Comparison of ENCODE assay signal across 24 mouse cellular contexts in the genomic region with DNA sequence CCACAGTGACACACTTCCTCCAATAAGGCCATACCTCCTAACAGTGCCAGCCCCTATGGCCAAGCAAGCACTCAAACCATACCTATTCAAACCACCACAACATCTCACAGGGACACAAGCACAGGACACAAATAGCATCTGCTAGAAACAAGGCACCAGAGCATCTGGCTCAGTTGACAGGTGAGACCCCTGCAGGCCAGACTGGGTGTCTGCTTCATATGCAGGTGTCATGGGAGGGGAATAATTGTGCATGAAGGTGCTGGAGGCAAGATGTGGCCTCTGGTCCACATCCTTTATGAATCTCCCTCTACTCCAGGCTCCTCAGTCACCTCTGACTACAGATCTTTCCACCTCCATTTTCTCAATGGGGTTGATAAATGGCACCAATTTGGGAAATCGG. TPM values are rescaled to one million over a fixed set of nuclear protein-coding genes. Genes with fewer than 3 reads are reported as not detected.
DNase-seq lines count a peak whose midpoint lies in the region; ATAC-seq and TF ChIP-seq lines count a peak whose summit lies in the region.
"Had no signal": no experiment of that assay in that cellular context is flagged by ENCODE, and none has a peak within 500 bp of the region (broad histone marks: within the 10 kb centered on the region; RNA-seq: fewer than 3 reads in every experiment).

No protein-coding gene starts in this region.

- no peak for TF ChIP-seq POLR2A in liver, adult 2 months (IDR thresholded peaks at IDR 0.05; ENCODE audit: extremely low read depth, insufficient read depth, low read length)

- intact Hi-C loops in left cerebral cortex, adult 2 months (cut with DNase I): no loop called here

- TF ChIP-seq EP300 in stomach, postnatal 0 days (optimal IDR thresholded peaks at IDR 0.05): no peak

- DNase-seq in liver, adult 2 months (ENCODE audit: extremely low read depth, low read depth, low spot score): no peak
- no peak for DNase-seq in liver
- no peak for DNase-seq in Patski (ENCODE audit: low read depth, low spot score)
- DNase-seq in stomach, postnatal 0 days (ENCODE audit: low spot score): no peak
- DNase-seq in left cerebral cortex, adult 2 months (ENCODE audit: extremely low spot score in 1 of 2, low spot score in 2 of 2): no peak
- no peak for DNase-seq in retina, postnatal 1 day
- DNase-seq: adrenal gland, postnatal 14 days; cerebellum, adult 9-10 months; gastrocnemius, postnatal 14 days; heart, adult 18-20 months; heart, postnatal 14 days; kidney, adult 8-10 months; kidney, postnatal 25 days; lung, adult 18-20 months; lung, postnatal 10 days had no signal

- no peak overlapping the region for H3K4me3 ChIP-seq in liver, adult 2 months (ENCODE audit: insufficient read depth, low read depth, low read length)
- peak overlapping the region; percentile 66 for H3K4me3 ChIP-seq in E14TG2a.4 (replicated peaks; ENCODE audit: low read length)
- no peak overlapping the region for H3K4me3 ChIP-seq in stomach, postnatal 0 days (ENCODE audit: low read depth, low read length)
- H3K4me3 ChIP-seq in left cerebral cortex, adult 2 months: no peak overlapping the region
- H3K4me3 ChIP-seq: forebrain, embryonic 13.5 days; heart, embryonic 13.5 days; limb, embryonic 13.5 days; neural tube, embryonic 15.5 days had no signal

- 70% methylated on average over 1 of the region's 1 CpGs for WGBS in liver, adult 2 months
- 74% methylated on average over 1 of the region's 1 CpGs for WGBS in stomach, postnatal 0 days

- H3K9me3 ChIP-seq in E14TG2a.4 (ENCODE audit: low read length): peaks cover 11% of the 10 kb centered on the region
- H3K9me3 ChIP-seq in stomach, postnatal 0 days (ENCODE audit: control insufficient read depth, low read length): no peaks in the 10 kb centered on the region
- H3K9me3 ChIP-seq: forebrain, embryonic 13.5 days; heart, embryonic 13.5 days; limb, embryonic 13.5 days; neural tube, embryonic 15.5 days had no signal

- POLR2A ChIA-PET in Patski (lab: Charles Lee): no interaction called here

- ATAC-seq in Patski: no peak
- ATAC-seq in stomach, postnatal 0 days (ENCODE audit: low FRiP score, low TSS enrichment): no peak
- ATAC-seq: forebrain, embryonic 13.5 days; inflammation-experienced regulatory T-cells, adult 6 months had no signal

- H3K9ac ChIP-seq in liver, adult 2 months (ENCODE audit: low read depth, low read length): no peak overlapping the region
- H3K9ac ChIP-seq in stomach, postnatal 0 days (ENCODE audit: low read length): no peak overlapping the region
- H3K9ac ChIP-seq: forebrain, embryonic 13.5 days; heart, embryonic 13.5 days; limb, embryonic 13.5 days; neural tube, embryonic 15.5 days had no signal

- in situ Hi-C loops in Patski (cut with MboI; ENCODE audit: low pct_unique_long_range_greater_than_20kb): no loop called here

- no peak overlapping the region for H3K4me2 ChIP-seq in stomach, postnatal 0 days (replicated peaks; ENCODE audit: low read depth)
- H3K4me2 ChIP-seq: heart, embryonic 13.5 days; limb, embryonic 13.5 days; midbrain, embryonic 11.5 days; neural tube, embryonic 15.5 days had no signal

- no peaks in the 10 kb centered on the region for H3K79me2 ChIP-seq in liver, adult 2 months (ENCODE audit: control insufficient read depth, insufficient read depth, low read length)

- no peaks in the 10 kb centered on the region for H3K27me3 ChIP-seq in liver, adult 2 months (ENCODE audit: control insufficient read depth, insufficient read depth, low read length)
- H3K27me3 ChIP-seq in E14TG2a.4 (ENCODE audit: insufficient read depth, low read length): peaks cover 13% of the 10 kb centered on the region
- peaks cover 15% of the 10 kb centered on the region for H3K27me3 ChIP-seq in Patski
- no peaks in the 10 kb centered on the region for H3K27me3 ChIP-seq in stomach, postnatal 0 days (ENCODE audit: control insufficient read depth, insufficient read depth, low read length)
- H3K27me3 ChIP-seq: forebrain, embryonic 13.5 days; neural tube, embryonic 15.5 days had no signal

- H3K4me1 ChIP-seq in liver, adult 2 months (ENCODE audit: control insufficient read depth, insufficient read depth, low read length): no peaks in the 10 kb centered on the region
- H3K4me1 ChIP-seq in E14TG2a.4 (replicated peaks; ENCODE audit: low read depth, low read length): peaks cover 51% of the 10 kb centered on the region
- no peaks in the 10 kb centered on the region for H3K4me1 ChIP-seq in stomach, postnatal 0 days (replicated peaks; ENCODE audit: control insufficient read depth, insufficient read depth)
- H3K4me1 ChIP-seq: limb, embryonic 13.5 days had no signal

- H3K36me3 ChIP-seq in liver, adult 2 months (ENCODE audit: control insufficient read depth, insufficient read depth, low read length): no peaks in the 10 kb centered on the region
- H3K36me3 ChIP-seq in E14TG2a.4 (ENCODE audit: insufficient read depth, low read length): no peaks in the 10 kb centered on the region
- no peaks in the 10 kb centered on the region for H3K36me3 ChIP-seq in stomach, postnatal 0 days (ENCODE audit: control insufficient read depth, insufficient read depth, low read length)
- H3K36me3 ChIP-seq: heart, embryonic 13.5 days; limb, embryonic 13.5 days; neural tube, embryonic 15.5 days had no signal

- peak; percentile 21; the same call in 1 of the 2 replicates for TF ChIP-seq CTCF in liver, adult 2 months (IDR thresholded peaks at IDR 0.05; ENCODE audit: low read depth, low read length)
- peak; percentile 42 for TF ChIP-seq CTCF in E14TG2a.4 (conservative IDR thresholded peaks at IDR 0.05; ENCODE audit: low read length)
- TF ChIP-seq CTCF in Patski (IDR thresholded peaks at IDR 0.05): peak; percentile 32
- peak; percentile 26; the same call in 1 of the 2 replicates for TF ChIP-seq CTCF in stomach, postnatal 0 days (IDR thresholded peaks at IDR 0.05; ENCODE audit: low read depth)
- TF ChIP-seq CTCF in left cerebral cortex, adult 2 months (IDR thresholded peaks at IDR 0.05): no peak; the same call in 1 of the 2 replicates

- CTCF ChIA-PET in Patski (lab: Charles Lee): no interaction called here

- H3K27ac ChIP-seq in liver, adult 2 months (replicated peaks; ENCODE audit: insufficient read depth, low read depth, low read length): no peak overlapping the region
- H3K27ac ChIP-seq in stomach, postnatal 0 days (replicated peaks): no peak overlapping the region
- H3K27ac ChIP-seq in left cerebral cortex, adult 2 months: no peak overlapping the region
- H3K27ac ChIP-seq: forebrain, embryonic 13.5 days; heart, embryonic 13.5 days; limb, embryonic 13.5 days; neural tube, embryonic 15.5 days had no signal

RNA-seq across cellular contexts. Expression of a gene that starts 39.5 kb away (rescaled TPM):
- total RNA-seq in liver, adult 2 months (2014; rRNA removed): 0.09 and 0.13 TPM in 2 replicates
- polyA plus RNA-seq in liver, adult 2 months (2012; rRNA removed): 0.07 and 0.24 TPM in 2 replicates
- polyA plus RNA-seq in Patski (2021): not detected
- 2.6 and 3.6 TPM in 2 replicates for polyA plus RNA-seq in stomach, postnatal 0 days (2015; fragmentation: Nextera tagmentation; extraction: Ambion mirVana)
- total RNA-seq in left cerebral cortex, adult 2 months (2021): 10 to 100 TPM; 14.6 to 17.5 TPM
- total RNA-seq: gastrocnemius, postnatal 14 days; MEL had no signal
- polyA plus RNA-seq: hindbrain, embryonic 11.5 days; midbrain, embryonic 11.5 days had no signal
